Mouse (Mus musculus): ENCODE data around the gene Itgav. TPM values are rescaled to one million over a fixed set of nuclear protein-coding genes. Genes with fewer than 3 reads are reported as not detected.
"Not testable (repeated sequence)": the region's sequence is repeated elsewhere in the genome, so short reads cannot be mapped to it uniquely, and the experiment has no call there.

The Itgav gene
- polyA plus RNA-seq, 1 experiment: 17.5 TPM

- Histone ChIP-seq H3K36me3 (ENCODE audit: control insufficient read depth, insufficient read depth, low read length) (no peaks in the 10 kb centered on the region), H3K27ac (ENCODE audit: insufficient read depth, low read length) (no peak overlapping the region), H3K27me3 (ENCODE audit: control insufficient read depth, insufficient read depth, low read length) (no peaks in the 10 kb centered on the region), H3K4me3 (ENCODE audit: extremely low read depth, insufficient read depth, insufficient read length) (no peak overlapping the region), H3K4me1 (ENCODE audit: control insufficient read depth, insufficient read depth, insufficient read length) (peaks cover 1% of the 10 kb centered on the region; the same call in 1 of the 2 replicates)
- 20% methylated on average over 9 of the region's 9 CpGs for WGBS
- TF ChIP-seq POLR2A (IDR thresholded peaks at IDR 0.05; ENCODE audit: low read depth, low read length) (no peak), CTCF (IDR thresholded peaks at IDR 0.05; ENCODE audit: extremely low read depth, insufficient read depth, insufficient read length, insufficient replicate concordance) (no peak)
- DNase-seq (ENCODE audit: low read depth in 1 of 2, low spot score in 2 of 2): no peak
These were observed 18.5 kb upstream of the Itgav start for GRCm38 (mm10) chr2:83705580-83706158.

DNA sequence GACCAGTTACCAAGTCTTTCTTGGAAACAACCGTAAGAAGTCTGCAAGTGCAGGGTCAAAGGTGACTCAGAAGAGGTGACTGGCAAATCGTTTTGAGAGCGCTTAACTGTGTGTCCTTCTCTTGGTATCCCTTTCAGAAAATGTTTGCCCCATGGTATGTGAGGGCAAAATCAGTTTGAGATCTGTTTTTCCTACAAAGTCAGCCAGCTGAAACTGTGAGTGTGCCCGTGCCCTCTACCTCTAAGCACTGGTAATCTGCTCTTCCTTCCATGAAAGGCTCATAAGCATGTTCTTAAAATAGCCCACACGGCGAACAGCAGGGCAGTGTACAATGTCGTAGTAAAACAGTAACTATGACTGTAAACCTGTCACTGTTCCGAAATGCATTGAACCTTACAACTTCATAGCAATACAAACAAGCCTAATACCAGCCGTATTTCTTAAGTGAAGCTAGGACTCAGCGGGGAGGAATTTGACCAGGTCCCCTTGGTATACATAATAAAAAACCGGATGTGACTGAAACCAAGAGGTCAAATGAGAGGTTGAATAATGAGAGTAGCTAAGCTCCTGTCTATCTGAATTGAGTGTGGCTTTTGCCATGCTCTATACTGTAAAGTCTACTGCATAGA is 14.2 kb upstream of the Itgav start:
- TF ChIP-seq POLR2A (IDR thresholded peaks at IDR 0.05; ENCODE audit: low read depth, low read length) (no peak), CTCF (IDR thresholded peaks at IDR 0.05; ENCODE audit: extremely low read depth, insufficient read depth, insufficient read length, insufficient replicate concordance) (no peak)
- Histone ChIP-seq H3K4me3 (ENCODE audit: extremely low read depth, insufficient read depth, insufficient read length) (no peak overlapping the region), H3K36me3 (ENCODE audit: control insufficient read depth, insufficient read depth, low read length) (no peaks in the 10 kb centered on the region), H3K27ac (ENCODE audit: insufficient read depth, low read length) (no peak overlapping the region), H3K27me3 (ENCODE audit: control insufficient read depth, insufficient read depth, low read length) (no peaks in the 10 kb centered on the region), H3K4me1 (ENCODE audit: control insufficient read depth, insufficient read depth, insufficient read length) (no peaks in the 10 kb centered on the region)
- DNase-seq (ENCODE audit: low read depth in 1 of 2, low spot score in 2 of 2): no peak
- 55% methylated on average over 11 of the region's 11 CpGs for WGBS

DNA sequence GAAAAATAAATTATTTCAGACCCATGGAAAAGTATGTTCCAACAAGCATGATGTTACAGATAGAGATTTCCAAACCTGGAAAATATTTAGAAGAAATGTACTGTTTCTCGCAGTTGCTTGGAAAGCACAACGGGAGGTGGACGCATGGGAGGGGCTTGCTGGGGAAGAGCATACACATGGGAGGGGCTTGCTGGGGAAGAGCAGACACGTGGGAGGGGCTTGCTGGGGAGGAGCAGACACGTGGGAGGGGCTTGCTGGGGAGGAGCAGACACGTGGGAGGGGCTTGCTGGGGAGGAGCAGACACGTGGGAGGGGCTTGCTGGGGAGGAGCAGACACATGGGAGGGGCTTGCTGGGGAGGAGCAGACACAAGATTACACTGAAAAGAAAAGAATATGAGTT is 10.9 kb upstream of the Itgav start:
- WGBS: 80% methylated on average over 7 of the region's 7 CpGs
- not testable (repeated sequence) for H3K36me3 ChIP-seq (ENCODE audit: control insufficient read depth, insufficient read depth, low read length); H3K27me3 ChIP-seq (ENCODE audit: control insufficient read depth, insufficient read depth, low read length); H3K27ac ChIP-seq (ENCODE audit: insufficient read depth, low read length); DNase-seq (ENCODE audit: low read depth in 1 of 2, low spot score in 2 of 2); H3K4me1 ChIP-seq (ENCODE audit: control insufficient read depth, insufficient read depth, insufficient read length); H3K4me3 ChIP-seq (ENCODE audit: extremely low read depth, insufficient read depth, insufficient read length)

DNA sequence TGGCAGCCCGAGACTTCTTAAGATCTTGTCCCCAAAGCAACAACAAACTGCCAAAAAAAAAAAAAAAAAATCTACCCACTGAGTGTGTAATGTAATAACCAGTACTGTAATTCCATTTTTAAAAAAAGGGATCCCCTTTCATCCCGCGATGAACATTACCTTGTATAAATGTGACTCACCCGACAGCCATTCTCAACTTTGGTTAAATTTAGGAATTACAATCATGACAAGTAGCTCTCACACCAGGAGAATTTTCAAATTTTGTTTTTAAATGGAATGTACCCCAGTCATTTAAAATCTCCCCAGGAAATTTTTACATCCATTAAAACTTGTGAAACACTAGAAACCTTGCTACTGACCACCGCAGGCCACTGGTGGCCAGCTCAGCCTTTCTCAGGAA is 10.3 kb upstream of the Itgav start:
- Histone ChIP-seq H3K36me3 (ENCODE audit: control insufficient read depth, insufficient read depth, low read length) (no peaks in the 10 kb centered on the region), H3K4me1 (ENCODE audit: control insufficient read depth, insufficient read depth, insufficient read length) (no peaks in the 10 kb centered on the region), H3K4me3 (ENCODE audit: extremely low read depth, insufficient read depth, insufficient read length) (no peak overlapping the region), H3K27me3 (ENCODE audit: control insufficient read depth, insufficient read depth, low read length) (no peaks in the 10 kb centered on the region), H3K27ac (ENCODE audit: insufficient read depth, low read length) (no peak overlapping the region)
- DNase-seq (ENCODE audit: low read depth in 1 of 2, low spot score in 2 of 2): no peak
- TF ChIP-seq CTCF (IDR thresholded peaks at IDR 0.05; ENCODE audit: extremely low read depth, insufficient read depth, insufficient read length, insufficient replicate concordance) (no peak), POLR2A (IDR thresholded peaks at IDR 0.05; ENCODE audit: low read depth, low read length) (no peak)
- WGBS: 91% methylated on average over 5 of the region's 5 CpGs

DNA sequence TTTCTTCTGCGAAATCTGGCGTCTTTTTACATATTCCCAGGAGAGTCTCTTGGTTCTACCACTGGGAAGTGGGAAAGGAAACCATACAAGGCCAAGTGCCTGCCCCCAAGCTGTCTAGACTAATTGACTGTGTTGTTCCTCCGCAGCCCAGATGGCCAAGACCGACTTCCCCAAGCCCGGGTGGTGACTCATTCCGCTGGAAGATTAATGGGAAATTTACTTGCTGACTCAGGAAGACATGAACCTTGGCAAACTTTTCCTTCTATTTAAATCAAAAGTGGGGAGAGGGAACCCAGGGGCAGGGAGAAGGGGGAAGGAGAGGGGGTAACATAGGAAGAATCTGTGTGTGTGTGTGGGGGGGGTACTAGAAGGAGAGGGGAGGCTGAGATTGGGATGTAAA is 9.4 kb upstream of the Itgav start:
- TF ChIP-seq POLR2A (IDR thresholded peaks at IDR 0.05; ENCODE audit: low read depth, low read length) (no peak), CTCF (IDR thresholded peaks at IDR 0.05; ENCODE audit: extremely low read depth, insufficient read depth, insufficient read length, insufficient replicate concordance) (no peak)
- Histone ChIP-seq H3K4me3 (ENCODE audit: extremely low read depth, insufficient read depth, insufficient read length) (no peak overlapping the region), H3K4me1 (ENCODE audit: control insufficient read depth, insufficient read depth, insufficient read length) (no peaks in the 10 kb centered on the region), H3K27ac (ENCODE audit: insufficient read depth, low read length) (no peak overlapping the region), H3K36me3 (ENCODE audit: control insufficient read depth, insufficient read depth, low read length) (no peaks in the 10 kb centered on the region), H3K27me3 (ENCODE audit: control insufficient read depth, insufficient read depth, low read length) (no peaks in the 10 kb centered on the region)
- no peak for DNase-seq (ENCODE audit: low read depth in 1 of 2, low spot score in 2 of 2)
- WGBS: 27% methylated on average over 6 of the region's 6 CpGs

- Histone ChIP-seq H3K36me3 (ENCODE audit: control insufficient read depth, insufficient read depth, low read length) (no peaks in the 10 kb centered on the region), H3K4me1 (ENCODE audit: control insufficient read depth, insufficient read depth, insufficient read length) (peaks cover 11% of the 10 kb centered on the region; the same call in 1 of the 2 replicates), H3K27ac (ENCODE audit: insufficient read depth, low read length) (no peak overlapping the region), H3K27me3 (ENCODE audit: control insufficient read depth, insufficient read depth, low read length) (no peaks in the 10 kb centered on the region), H3K4me3 (ENCODE audit: extremely low read depth, insufficient read depth, insufficient read length) (no peak overlapping the region)
- DNase-seq (ENCODE audit: low read depth in 1 of 2, low spot score in 2 of 2): no peak
- 88% methylated on average over 4 of the region's 4 CpGs for WGBS
- TF ChIP-seq POLR2A (IDR thresholded peaks at IDR 0.05; ENCODE audit: low read depth, low read length) (no peak), CTCF (IDR thresholded peaks at IDR 0.05; ENCODE audit: extremely low read depth, insufficient read depth, insufficient read length, insufficient replicate concordance) (no peak)
These were observed 5.9 kb upstream of the Itgav start for GRCm38 (mm10) chr2:83718341-83718740.

- H3K36me3 ChIP-seq (ENCODE audit: control insufficient read depth, insufficient read depth, low read length): no peaks in the 10 kb centered on the region
- no peak overlapping the region for H3K4me3 ChIP-seq (ENCODE audit: extremely low read depth, insufficient read depth, insufficient read length)
- TF ChIP-seq CTCF (IDR thresholded peaks at IDR 0.05; ENCODE audit: extremely low read depth, insufficient read depth, insufficient read length, insufficient replicate concordance): no peak
- no peak for TF ChIP-seq POLR2A (IDR thresholded peaks at IDR 0.05; ENCODE audit: low read depth, low read length)
- WGBS: 66% methylated on average over 3 of the region's 3 CpGs
- DNase-seq (ENCODE audit: low read depth in 1 of 2, low spot score in 2 of 2): no peak
- no peaks in the 10 kb centered on the region for H3K27me3 ChIP-seq (ENCODE audit: control insufficient read depth, insufficient read depth, low read length)
- H3K4me1 ChIP-seq (ENCODE audit: control insufficient read depth, insufficient read depth, insufficient read length): peaks cover 18% of the 10 kb centered on the region; the same call in 1 of the 2 replicates
- no peak overlapping the region; the same call in 1 of the 2 replicates for H3K27ac ChIP-seq (ENCODE audit: insufficient read depth, low read length)
These were observed 2.6 kb upstream of the Itgav start for GRCm38 (mm10) chr2:83721635-83722034.
